Mouse (Mus musculus) brain, adult 2 months (tissue): ENCODE measurements around the gene Pxdn.
A peak's percentile ranks its signal among the peaks of the same experiment; 100 is the strongest.

ENCODE experiments used
- DNase-seq: peaks from one replicate; pipeline ENCODE4 v3.0.0; 2011; ENCODE audit warnings: low read depth, low spot score

The Pxdn gene

DNA sequence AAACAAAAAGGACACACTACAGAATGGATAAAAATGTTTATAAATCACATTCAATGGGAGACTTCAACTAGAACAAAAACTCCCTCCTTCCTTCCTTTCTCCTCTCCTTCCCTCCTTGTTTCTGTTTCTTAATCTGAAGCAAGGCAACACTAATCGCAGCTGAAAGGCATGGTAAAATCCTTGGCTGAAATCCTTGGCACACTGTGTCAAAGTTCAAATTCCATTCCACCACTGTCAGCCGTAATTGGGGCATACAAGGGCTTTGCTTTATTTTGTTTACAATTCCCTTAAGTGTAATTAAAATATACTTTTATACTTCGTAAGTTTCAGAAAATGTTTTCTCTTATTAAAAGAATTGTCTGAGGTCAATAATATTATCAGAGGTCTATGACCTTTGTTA is 86.1 kb downstream of the Pxdn start:
- no peak for DNase-seq

DNA sequence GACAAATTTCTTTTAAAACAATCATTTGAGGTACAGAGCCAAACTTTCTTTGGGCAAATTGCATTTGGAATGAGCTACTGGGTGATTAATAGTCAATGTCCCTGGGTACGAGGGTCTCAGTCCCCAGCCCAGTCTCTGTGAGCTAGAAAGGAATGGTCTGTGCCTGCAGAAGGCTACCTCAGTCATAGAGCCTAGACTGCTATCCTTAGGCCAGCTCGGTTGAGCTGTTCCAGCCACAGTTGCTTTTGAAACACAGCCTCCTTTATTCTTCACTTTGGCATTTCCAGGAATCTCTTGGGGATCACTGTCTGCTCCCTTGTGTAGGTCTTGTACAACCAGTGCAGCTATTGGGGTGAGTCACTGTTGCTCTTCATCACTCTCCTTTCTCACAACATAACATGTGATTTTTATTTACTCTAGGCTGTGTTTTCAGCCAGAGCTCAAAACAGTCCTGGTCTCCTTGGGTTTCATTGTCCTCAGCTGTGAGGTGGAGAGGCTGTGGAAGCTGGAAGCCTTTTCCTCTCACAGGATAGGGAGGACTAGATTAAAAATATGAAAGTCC is 86.9 kb downstream of the Pxdn start:
- DNase-seq: peak; percentile 28

DNA sequence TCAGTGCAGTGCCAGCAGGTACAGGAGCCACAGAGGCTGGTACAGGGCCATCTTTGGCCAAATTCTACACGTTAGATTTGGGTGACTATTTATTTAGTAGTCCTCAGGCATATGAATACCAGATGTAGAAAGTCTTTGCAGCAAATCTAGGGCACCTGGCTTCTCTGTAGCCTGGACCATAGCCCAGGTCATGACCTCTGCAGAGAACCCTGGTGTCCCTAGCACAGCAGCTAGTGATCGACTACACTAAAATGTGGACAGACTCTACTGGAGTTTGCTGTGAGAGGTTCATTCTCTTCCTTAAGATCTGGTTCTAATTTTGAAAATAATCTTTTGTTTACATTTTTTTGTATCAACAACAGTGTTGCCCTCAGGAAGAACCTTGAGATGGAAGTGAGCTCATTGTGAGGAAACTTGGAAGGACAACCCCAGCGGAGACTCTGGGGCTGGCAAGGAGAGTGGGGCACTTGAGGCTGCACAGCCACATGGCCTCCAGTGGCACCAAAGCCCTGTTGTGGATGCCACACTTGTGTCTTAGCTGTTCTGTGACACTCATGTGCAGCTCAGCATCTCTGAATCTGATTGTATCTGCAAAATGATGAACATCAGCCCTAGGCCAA is 90.4 kb downstream of the Pxdn start:
- no peak for DNase-seq

DNA sequence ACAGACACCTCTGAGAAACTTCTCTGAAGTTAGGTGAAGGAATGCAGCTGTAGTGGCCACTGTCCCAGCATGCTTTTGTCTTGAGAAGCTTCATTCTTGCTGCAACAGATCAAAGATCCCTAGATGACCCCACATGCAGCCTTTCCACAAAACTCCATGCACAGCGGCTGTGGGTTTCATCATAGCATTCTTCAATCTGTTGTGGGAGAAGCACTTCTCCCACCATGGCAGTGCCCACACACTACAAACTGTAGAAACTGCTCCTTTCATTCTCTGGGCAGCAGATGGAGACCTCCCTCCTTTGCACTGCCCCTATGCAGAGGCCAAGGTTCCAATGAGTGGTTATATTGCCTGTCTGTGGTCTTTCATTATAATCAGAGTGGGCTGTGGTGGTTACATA is 91.7 kb downstream of the Pxdn start:
- no peak for DNase-seq

DNA sequence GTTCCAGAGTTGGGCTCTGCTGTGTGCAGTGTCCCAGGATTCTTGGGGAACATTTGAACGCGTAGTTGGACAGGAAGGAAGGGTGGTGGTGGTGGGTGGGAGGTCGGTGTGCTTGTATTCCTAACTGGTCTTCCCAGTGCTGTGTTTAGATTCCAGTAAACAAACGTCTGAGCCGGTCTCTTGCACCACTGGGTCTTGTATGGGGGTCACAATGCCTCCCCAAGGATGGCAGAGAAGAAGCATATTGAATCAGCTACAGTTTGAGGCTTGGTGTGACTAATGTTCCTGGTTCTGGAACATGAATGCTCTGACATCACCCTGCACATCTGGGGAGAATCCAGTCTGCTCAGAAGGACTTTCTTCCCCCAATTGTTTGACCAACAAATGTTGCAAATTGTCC is 93.2 kb downstream of the Pxdn start:
- no peak for DNase-seq

DNA sequence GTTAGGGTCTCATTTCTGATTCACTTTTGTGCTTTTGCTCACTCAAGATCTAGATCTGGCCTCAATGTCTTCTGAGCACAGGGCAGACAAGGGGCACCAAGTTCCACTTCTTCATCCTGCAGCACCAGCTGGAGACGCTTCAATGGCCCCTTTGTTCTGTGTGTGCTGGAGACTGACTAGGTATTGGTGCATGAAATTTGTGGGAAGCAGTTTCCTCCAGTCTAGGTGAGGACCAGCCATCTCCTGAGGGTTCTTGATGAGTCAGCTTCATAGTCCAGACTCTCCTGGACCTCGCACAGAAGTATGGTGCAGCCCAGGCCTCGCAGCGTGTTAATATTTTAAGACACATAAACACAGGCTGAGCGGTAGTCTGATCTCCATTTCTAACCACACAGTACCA is 97.3 kb downstream of the Pxdn start:
- no peak for DNase-seq

DNA sequence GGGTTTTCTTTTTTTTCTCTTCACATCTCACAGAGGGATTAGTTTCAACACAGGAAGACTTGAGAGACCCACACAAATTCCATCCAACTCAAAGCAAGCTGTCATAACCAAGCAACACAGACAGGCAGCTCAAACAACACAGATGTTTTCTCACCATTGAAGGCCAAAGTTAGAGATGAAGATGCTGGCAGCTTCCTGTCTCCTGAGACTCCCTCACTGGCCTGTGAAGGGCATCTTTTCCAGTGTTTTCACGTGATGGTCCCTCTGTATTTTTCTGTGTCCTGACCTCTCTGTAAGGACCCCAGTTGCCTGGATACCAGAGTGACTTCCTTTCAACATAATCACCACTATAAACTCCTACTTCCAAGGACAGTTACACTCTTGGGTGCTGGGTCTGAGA is 98.0 kb downstream of the Pxdn start:
- DNase-seq: peak; percentile 29

DNA sequence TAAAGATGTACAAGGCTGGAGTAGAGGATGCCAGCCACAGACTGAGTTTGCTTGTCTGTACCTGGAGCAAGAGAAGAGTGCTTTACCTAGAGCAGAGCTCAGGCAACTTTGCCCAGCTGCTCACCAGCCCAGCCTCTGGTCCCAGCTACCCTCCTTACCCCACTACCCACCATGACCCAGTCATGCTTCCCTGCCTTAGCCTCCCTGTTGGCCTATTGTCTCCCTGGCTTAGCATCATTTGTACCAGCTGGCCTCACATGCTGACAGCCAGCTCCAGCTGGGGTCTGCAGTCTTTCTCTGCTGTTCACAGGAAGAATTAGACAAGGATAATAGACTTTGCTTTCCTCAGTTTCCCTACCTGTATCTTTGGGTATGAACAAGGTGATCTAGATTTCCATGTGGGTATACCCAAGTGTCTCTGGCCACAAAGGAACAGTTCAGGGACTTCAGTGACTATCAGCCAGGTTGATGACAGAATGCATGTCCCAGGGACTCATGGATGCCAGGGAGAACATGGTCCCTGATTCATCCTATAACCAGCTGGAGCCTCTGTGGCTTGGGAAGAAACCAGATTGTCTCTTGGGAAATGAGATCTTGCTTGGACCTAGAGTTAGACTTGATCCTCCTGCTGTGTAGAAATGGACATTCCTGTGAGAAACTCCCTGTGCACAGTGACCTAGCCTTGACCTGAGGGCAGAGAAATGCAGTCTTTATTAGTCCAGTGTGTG is 98.6 kb downstream of the Pxdn start:
- no peak for DNase-seq

DNA sequence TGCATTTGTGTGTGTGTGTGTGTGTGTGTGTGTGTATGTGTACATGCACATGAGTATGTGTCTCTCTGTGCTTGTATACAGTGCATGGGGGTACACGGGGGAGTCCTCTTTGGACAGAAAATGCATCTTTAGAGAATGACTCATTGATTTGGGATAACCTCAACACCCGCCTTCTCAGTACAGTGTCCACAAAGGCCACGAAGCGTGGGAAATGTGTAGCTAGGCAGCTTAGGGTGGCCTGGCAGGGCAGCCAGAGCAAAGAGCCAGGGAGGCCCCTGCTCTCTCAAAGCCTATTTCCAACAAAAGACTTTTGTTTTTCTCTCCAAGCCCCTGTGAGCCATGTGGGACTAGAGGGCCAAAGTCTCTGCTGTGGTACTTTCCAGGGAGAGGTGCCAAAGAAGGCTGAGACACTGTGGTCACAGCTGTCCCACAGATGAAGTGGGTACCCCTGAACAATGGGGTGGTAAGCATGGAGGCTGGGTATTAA is 99.2 kb downstream of the Pxdn start:
- DNase-seq: peak; percentile 43

DNA sequence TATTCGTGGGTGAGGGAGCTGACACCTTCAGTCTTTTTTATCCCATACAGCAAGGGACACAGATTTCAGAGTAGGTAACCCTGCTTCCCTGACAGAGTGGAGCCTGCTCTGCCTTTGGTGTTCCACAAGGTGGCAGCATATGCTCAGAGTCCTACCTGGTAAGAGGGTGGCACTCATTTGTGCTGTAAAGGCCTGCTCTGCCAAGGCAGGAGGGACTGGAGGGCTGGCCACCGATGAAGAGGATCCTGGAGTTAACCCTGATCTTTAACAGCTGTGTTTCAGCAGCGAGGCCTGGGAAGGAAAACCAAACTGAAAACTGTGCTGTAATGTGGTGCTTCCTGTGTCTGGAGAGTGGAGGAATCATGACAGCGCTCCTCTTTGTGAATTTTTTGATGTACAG is 102.2 kb downstream of the Pxdn start:
- DNase-seq: peak; percentile 75

DNA sequence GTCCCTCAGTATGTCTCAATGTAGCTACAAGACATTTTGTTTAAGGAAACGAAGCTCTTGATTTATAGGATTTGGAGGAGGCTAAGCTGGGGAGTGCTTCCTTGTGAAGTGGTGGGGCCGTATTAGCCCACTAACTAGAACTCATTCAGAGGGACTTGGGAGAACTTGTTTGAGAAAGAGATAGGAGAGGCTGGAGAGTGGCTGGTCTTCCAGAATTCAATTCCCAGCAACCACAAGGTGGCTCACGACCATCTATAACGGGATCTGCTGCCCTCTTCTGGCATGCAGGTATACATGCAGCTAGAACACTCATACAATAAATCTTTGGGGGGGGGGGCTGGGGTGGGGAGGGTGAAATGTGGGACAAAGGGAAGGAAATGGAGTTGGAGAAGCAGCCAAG is 102.7 kb downstream of the Pxdn start:
- DNase-seq: peak; percentile 75

DNA sequence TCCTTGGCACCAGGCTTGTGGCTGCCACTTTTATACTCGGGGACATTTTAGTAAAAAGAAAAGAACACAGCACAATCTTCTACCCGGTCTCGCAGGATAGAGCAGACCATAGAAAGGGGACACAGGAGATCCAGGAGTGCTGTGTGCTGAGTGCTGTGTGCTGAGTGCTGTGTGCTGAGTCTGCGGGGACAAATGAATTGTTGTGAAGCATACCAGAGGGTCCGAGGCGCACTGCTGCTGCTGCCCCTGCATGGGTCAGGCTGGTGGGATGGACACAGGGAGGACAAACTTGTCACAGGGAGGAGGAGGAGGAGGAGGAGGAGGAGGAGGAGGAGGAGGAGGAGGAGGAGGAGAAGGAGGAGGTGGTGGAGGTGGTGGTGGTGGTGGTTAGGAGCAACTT is 111.4 kb downstream of the Pxdn start:
- no peak for DNase-seq

DNA sequence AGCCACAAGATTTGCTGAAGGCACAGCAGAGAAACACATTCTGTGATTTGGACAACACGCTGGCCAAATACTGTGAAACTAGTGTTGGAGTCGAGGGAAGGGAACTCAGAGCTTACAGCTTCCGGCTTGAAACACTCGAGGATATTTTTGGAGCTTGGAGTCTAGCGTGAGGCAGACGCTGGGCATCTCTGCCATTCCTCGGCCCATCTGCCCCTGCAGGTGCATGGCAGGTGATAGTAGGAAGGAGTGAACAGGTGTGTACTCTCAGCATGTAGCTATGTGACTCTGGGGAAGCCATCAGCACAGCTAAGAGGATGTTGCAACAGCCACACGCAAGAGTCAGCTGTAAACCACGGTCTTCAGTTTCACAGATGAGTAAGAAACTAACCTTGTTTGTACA is 112.4 kb downstream of the Pxdn start:
- peak; percentile 20 for DNase-seq

DNA sequence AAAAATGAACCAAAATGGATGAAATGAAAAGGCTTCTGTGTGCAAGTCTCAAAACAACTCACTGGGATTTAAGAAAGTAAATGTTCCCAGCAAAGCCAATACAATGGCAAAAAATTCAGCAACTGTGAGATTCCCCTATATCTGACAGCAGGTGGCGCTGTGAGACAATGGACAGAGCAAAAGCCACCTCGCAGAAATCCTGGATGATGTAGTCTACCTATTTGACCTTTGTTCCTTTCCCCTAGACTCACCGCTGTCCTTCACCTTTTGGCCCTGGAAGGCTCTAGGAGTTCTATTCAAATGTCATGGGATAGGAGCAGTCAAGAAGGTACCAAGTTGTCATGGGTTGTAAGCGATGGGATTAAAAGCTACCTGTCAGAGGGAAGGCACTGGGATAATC is 112.8 kb downstream of the Pxdn start:
- DNase-seq: peak; percentile 73

DNA sequence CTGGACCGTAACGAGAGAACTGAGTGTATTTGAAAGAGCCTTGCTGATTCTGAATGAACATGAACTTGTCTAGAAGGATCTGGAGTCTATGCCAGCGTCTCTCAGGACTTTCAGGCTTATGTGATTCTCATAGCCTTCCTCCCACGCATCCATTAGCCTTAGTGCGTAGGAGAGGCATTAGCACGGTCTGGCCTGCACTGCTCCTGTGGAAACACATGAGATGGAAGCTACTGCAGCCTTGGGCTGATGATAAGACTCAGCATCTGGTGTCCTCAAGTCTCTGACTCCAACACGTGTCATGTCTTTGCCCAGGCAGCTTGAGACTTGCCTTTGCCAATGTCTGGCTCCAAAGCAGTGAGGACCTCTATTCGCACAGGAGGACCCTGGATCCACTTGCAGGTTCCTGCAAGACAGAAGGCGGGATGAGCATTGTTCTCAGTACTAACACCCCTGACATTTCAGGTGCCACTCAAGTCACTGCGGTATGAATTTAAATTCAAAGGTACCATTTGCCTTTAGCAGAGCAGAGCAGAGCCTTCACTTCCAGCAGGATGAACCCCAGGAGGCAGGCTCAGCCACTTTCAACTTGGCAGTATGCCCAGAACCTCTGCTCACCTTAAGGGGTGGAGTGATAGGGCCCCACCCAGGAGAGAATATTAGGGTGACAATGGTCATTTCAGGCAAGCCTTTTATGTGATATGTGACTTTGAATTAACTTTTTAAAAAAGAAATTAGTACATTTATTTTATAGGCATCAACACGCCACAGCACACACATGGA is 117.5 kb downstream of the Pxdn start:
- peak; percentile 26 for DNase-seq

DNA sequence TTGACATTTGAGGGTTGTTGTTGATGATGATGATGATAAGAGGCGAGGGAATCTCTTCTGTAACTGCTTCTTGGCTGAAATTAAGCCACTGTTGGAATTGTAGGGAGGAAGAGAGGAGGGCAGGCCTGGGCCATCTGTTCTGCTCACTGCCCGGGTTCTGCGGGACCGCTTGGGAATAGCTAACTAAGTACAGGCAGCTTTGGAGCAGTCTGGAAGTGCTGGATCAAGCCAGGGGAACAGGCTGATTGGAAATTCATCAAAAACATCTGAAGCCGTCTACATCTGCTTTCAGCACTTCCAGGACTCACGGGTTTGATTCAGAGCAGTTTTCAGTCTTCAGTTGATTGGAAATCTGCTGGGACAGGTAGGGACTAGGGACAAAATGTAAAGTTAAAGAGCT is 120.6 kb downstream of the Pxdn start:
- DNase-seq: no peak

DNA sequence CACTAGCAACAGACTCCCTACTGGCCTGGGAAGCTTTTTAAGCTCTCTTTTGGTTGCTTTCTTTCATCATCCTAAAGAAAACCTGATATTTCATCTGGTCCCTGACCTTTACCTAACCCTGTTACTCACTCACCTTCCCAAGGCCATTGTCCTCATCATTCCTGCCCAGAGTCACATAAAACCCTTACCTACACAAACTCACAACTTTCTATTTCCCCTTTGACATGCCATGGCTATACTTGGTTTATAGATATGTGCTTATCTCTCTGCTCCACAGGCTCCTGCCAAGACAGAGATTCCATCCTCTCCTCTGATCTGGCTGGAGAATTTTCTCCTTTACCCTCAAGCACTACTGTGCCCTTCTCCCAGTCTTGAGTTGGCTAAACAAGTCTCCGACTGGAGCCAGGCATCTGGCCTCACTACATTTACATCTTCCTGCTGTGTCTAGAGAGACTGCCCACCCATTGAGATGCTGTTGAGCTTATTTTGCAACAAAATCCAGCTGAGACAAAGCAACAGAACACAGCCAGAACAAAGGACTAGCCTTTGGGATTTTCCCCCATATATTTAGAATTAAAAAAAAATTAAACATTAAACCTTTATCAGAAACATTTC is 124.2 kb downstream of the Pxdn start:
- no peak for DNase-seq

DNA sequence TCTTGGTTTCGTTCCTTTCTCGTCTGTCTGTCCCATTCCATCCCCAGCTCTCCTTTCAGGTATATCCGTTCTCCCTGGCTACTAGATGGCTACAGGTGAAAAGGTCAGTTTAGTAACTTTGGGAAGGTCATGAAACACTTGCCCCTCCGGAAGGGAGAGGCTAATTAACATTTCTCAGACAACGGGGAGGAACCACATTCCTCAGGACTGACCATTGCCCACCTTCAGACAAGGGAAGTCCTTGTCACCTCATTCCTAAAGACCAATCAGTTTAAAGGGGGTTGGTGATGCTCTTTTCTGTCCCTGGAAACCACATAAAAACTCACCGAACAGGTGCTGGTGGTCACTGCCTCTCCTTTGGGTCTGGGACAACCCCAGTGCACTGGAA is 124.7 kb downstream of the Pxdn start:
- DNase-seq: no peak
